Mouse (Mus musculus) liver, embryonic 16.5 days (tissue): ENCODE results near the gene Mpz. TPM values are rescaled to one million over a fixed set of nuclear protein-coding genes. Genes with fewer than 3 reads are reported as not detected.
"Not testable (repeated sequence)": the region's sequence is repeated elsewhere in the genome, so short reads cannot be mapped to it uniquely, and the experiment has no call there.

Experiments
- ATAC-seq: fragments of 200-750 bp; cut with Nextera tagmentation; 2 replicates; pipeline ENCODE4 v1.8.0; 2017; ENCODE audit warnings: low read depth, mild to moderate bottlenecking, moderate number of reproducible peaks, moderate library complexity
- H3K27ac ChIP-seq: fragments of 300-500 bp; sonication (generic); 2 replicates; pipeline ENCODE4 v1.5.1; 2014; ENCODE audit warnings: mild to moderate bottlenecking, low read length
- H3K27me3 ChIP-seq: fragments of 300-500 bp; sonication (generic); 2 replicates; pipeline ENCODE4 v1.6.1; 2014; ENCODE audit warnings: low read depth, low read length, mixed read lengths; ENCODE audit not compliant: control insufficient read depth, insufficient read depth
- H3K36me3 ChIP-seq: fragments of 300-500 bp; sonication (generic); 2 replicates; pipeline ENCODE4 v1.6.1; 2014; ENCODE audit warnings: mild to moderate bottlenecking; ENCODE audit not compliant: control insufficient read depth, insufficient read depth
- H3K4me1 ChIP-seq: fragments of 300-500 bp; sonication (generic); 2 replicates; pipeline ENCODE4 v1.6.1; 2014; ENCODE audit warnings: low read depth, low read length, mixed read lengths; ENCODE audit not compliant: control insufficient read depth
- H3K4me2 ChIP-seq: fragments of 300-500 bp; sonication (generic); 2 replicates; pipeline ENCODE4 v1.6.1; 2014; ENCODE audit warnings: low read depth, low read length, mixed read lengths
- H3K4me3 ChIP-seq: fragments of 300-500 bp; sonication (generic); 2 replicates; pipeline ENCODE4 v1.5.1; 2014; ENCODE audit warnings: low read depth, mild to moderate bottlenecking, low read length
- H3K9ac ChIP-seq: fragments of 300-500 bp; sonication (generic); 2 replicates; pipeline ENCODE4 v1.6.1; 2014; ENCODE audit warnings: low read depth, low read length
- H3K9me3 ChIP-seq: fragments of 300-500 bp; sonication (generic); replicated peaks from 2 replicates; pipeline ENCODE4 v1.6.1; 2016; ENCODE audit warnings: low read length; ENCODE audit not compliant: control insufficient read depth
- WGBS: fragments of 180-500 bp; shearing (Covaris S2); extraction: QIAGEN DNeasy Blood & Tissue Kit; methylation state at CpG from one replicate; pipeline ENCODE4 v1.1.7; 2014; ENCODE audit not compliant: insufficient replicate concordance; 5-methylcytosine and 5-hydroxymethylcytosine counted together
- polyA plus RNA-seq: library from polyadenylated mRNA; unstranded; fragments of >200 nt; fragmentation: Nextera tagmentation; extraction: Ambion mirVana; gene quantifications from 2 replicates; pipeline ENCODE4 v1.2.1, GENCODE M21; 2015

Gene Mpz
- polyA plus RNA-seq, 1 experiment from 2014 or later, result 0.04 TPM

- Histone ChIP-seq H3K36me3 (no peaks in the 10 kb centered on the region), H3K27me3 (no peaks in the 10 kb centered on the region), H3K4me2 (no peak overlapping the region), H3K9me3 (no peaks in the 10 kb centered on the region), H3K4me1 (peaks cover 37% of the 10 kb centered on the region), H3K27ac (no peak overlapping the region), H3K4me3 (no peak overlapping the region), H3K9ac (no peak overlapping the region)
- ATAC-seq, result no peak
- 40% methylated on average over 5 of the region's 5 CpGs for WGBS
Measured at GRCm38 (mm10) chr1:171121839-171122238, 28.7 kb upstream of the Mpz start.

GRCm38 (mm10) chr1:171122932-171123331 is 27.6 kb upstream of the Mpz start:
- H3K4me2 ChIP-seq, result peak overlapping the region; percentile 30; the same call in 1 of the 2 replicates
- H3K9me3 ChIP-seq, result no peaks in the 10 kb centered on the region
- H3K27me3 ChIP-seq, result no peaks in the 10 kb centered on the region
- H3K4me1 ChIP-seq, result peaks cover 35% of the 10 kb centered on the region
- 34% methylated on average over 7 of the region's 7 CpGs for WGBS
- no peaks in the 10 kb centered on the region for H3K36me3 ChIP-seq
- H3K9ac ChIP-seq, result no peak overlapping the region
- H3K4me3 ChIP-seq, result no peak overlapping the region
- peak; percentile 38; the same call in 1 of the 2 replicates for ATAC-seq
- H3K27ac ChIP-seq, result no peak overlapping the region

GRCm38 (mm10) chr1:171124398-171124797 is 26.1 kb upstream of the Mpz start:
- H3K27me3 ChIP-seq, result no peaks in the 10 kb centered on the region
- peak overlapping the region; percentile 66 for H3K27ac ChIP-seq
- ATAC-seq, result peak; percentile 95
- H3K9ac ChIP-seq, result peak overlapping the region; percentile 24; the same call in 1 of the 2 replicates
- H3K4me2 ChIP-seq, result peak overlapping the region; percentile 58
- H3K36me3 ChIP-seq, result no peaks in the 10 kb centered on the region; the same call in 1 of the 2 replicates
- H3K4me1 ChIP-seq, result peaks cover 35% of the 10 kb centered on the region
- no peaks in the 10 kb centered on the region for H3K9me3 ChIP-seq
- peak overlapping the region; percentile 23; the same call in 1 of the 2 replicates for H3K4me3 ChIP-seq
- 32% methylated on average over 5 of the region's 5 CpGs for WGBS

- Histone ChIP-seq H3K4me3 (no peak overlapping the region), H3K4me2 (no peak overlapping the region), H3K27me3 (no peaks in the 10 kb centered on the region), H3K4me1 (peaks cover 10% of the 10 kb centered on the region), H3K36me3 (peaks cover 12% of the 10 kb centered on the region), H3K9me3 (no peaks in the 10 kb centered on the region), H3K9ac (no peak overlapping the region), H3K27ac (no peak overlapping the region)
- ATAC-seq, result no peak
- 74% methylated on average over 7 of the region's 7 CpGs for WGBS
Measured at GRCm38 (mm10) chr1:171129251-171129650, 21.3 kb upstream of the Mpz start.

- Histone ChIP-seq H3K27ac (no peak overlapping the region), H3K9ac (no peak overlapping the region), H3K27me3 (no peaks in the 10 kb centered on the region), H3K36me3 (peaks cover 22% of the 10 kb centered on the region), H3K4me2 (no peak overlapping the region), H3K9me3 (no peaks in the 10 kb centered on the region), H3K4me3 (no peak overlapping the region), H3K4me1 (peaks cover 3% of the 10 kb centered on the region; the same call in 1 of the 2 replicates)
- no peak for ATAC-seq
- 71% methylated on average over 1 of the region's 1 CpGs for WGBS
Measured at GRCm38 (mm10) chr1:171130971-171131370, 19.5 kb upstream of the Mpz start.

- H3K27me3 ChIP-seq, result no peaks in the 10 kb centered on the region
- no peak overlapping the region for H3K4me3 ChIP-seq
- peaks cover 3% of the 10 kb centered on the region; the same call in 1 of the 2 replicates for H3K4me1 ChIP-seq
- H3K9ac ChIP-seq, result no peak overlapping the region
- no peak overlapping the region for H3K4me2 ChIP-seq
- no peak overlapping the region for H3K27ac ChIP-seq
- H3K9me3 ChIP-seq, result no peaks in the 10 kb centered on the region
- ATAC-seq, result peak; percentile 56; the same call in 1 of the 2 replicates
- WGBS, result 85% methylated on average over 2 of the region's 2 CpGs
- H3K36me3 ChIP-seq, result peaks cover 20% of the 10 kb centered on the region
Measured at GRCm38 (mm10) chr1:171135600-171135999, 14.9 kb upstream of the Mpz start.

GRCm38 (mm10) chr1:171137486-171138155 is 12.9 kb upstream of the Mpz start:
- not testable (repeated sequence) for H3K27me3 ChIP-seq, H3K4me3 ChIP-seq, H3K9ac ChIP-seq, ATAC-seq, H3K9me3 ChIP-seq, H3K4me2 ChIP-seq, H3K4me1 ChIP-seq, H3K27ac ChIP-seq
- H3K36me3 ChIP-seq, result peaks cover 21% of the 10 kb centered on the region
- WGBS, result 78% methylated on average over 8 of the region's 8 CpGs

GRCm38 (mm10) chr1:171142981-171143380 is 7.5 kb upstream of the Mpz start:
- H3K9ac ChIP-seq, H3K4me3 ChIP-seq, H3K4me2 ChIP-seq, H3K27ac ChIP-seq, H3K27me3 ChIP-seq, ATAC-seq, H3K4me1 ChIP-seq, H3K9me3 ChIP-seq: not testable (repeated sequence)
- H3K36me3 ChIP-seq, result peaks cover 25% of the 10 kb centered on the region
- 85% methylated on average over 9 of the region's 11 CpGs for WGBS

- Histone ChIP-seq H3K27me3 (no peaks in the 10 kb centered on the region), H3K27ac (peak overlapping the region; percentile 81), H3K9me3 (no peaks in the 10 kb centered on the region), H3K36me3 (peaks cover 2% of the 10 kb centered on the region; the same call in 1 of the 2 replicates), H3K4me1 (peaks cover 23% of the 10 kb centered on the region), H3K9ac (peak overlapping the region; percentile 73), H3K4me3 (peak overlapping the region; percentile 78), H3K4me2 (peak overlapping the region; percentile 85)
- 9% methylated on average over 18 of the region's 18 CpGs for WGBS
- ATAC-seq, result peak; percentile 27
Measured at GRCm38 (mm10) chr1:171150838-171151391, 404 bp downstream of the Mpz start.
